Mouse (Mus musculus) olfactory bulb, adult 2 months (tissue): ENCODE data around the gene Pik3r3. TPM values are rescaled to one million over a fixed set of nuclear protein-coding genes. Genes with fewer than 3 reads are reported as not detected.

Experiments used
- H3K27ac ChIP-seq: fragments of 200-500 bp; 2 replicates; pipeline ENCODE4 v1.5.1; 2012; ENCODE audit warnings: low read depth, low read length; ENCODE audit not compliant: insufficient read depth
- H3K4me1 ChIP-seq: fragments of 200-500 bp; 2 replicates; pipeline ENCODE4 v1.6.1; 2012; ENCODE audit warnings: low read length; ENCODE audit not compliant: control insufficient read depth, insufficient read depth
- H3K4me3 ChIP-seq: fragments of 200-500 bp; 2 replicates; pipeline ENCODE4 v1.5.1; 2012; ENCODE audit warnings: mild to moderate bottlenecking, low read depth, low read length, moderate library complexity; ENCODE audit not compliant: insufficient read depth
- CTCF ChIP-seq: fragments of 200-500 bp; IDR thresholded peaks from 2 replicates; pipeline ENCODE4 v1.5.1; 2012; ENCODE audit warnings: low read depth, mild to moderate bottlenecking, low read length, moderate library complexity; ENCODE audit not compliant: insufficient read depth
- POLR2A ChIP-seq: fragments of 200-500 bp; IDR thresholded peaks from 2 replicates; pipeline ENCODE4 v1.6.1; 2012; ENCODE audit warnings: mild to moderate bottlenecking, low read depth, low read length, moderate library complexity; ENCODE audit not compliant: insufficient read depth
- WGBS: fragments of 180-500 bp; shearing (Covaris S2); methylation state at CpG from one replicate; pipeline ENCODE4 v1.1.7; 2018; 5-methylcytosine and 5-hydroxymethylcytosine counted together
- polyA plus RNA-seq: library from polyadenylated mRNA; stranded (reverse); fragments of >200 nt; gene quantifications from 2 replicates; pipeline ENCODE4 v1.2.4, GENCODE M21; 2012; ENCODE audit warnings: low replicate concordance; ENCODE audit not compliant: missing spikeins, insufficient read depth, insufficient read length

Gene Pik3r3
- polyA plus RNA-seq, 1 experiment, result not detected

GRCm38 (mm10) chr4:116182745-116183144 is 38.7 kb upstream of the Pik3r3 start:
- Histone ChIP-seq H3K4me1 (peaks cover 8% of the 10 kb centered on the region), H3K4me3 (peak overlapping the region; percentile 13; the same call in 1 of the 2 replicates), H3K27ac (no peak overlapping the region)
- 5% methylated on average over 12 of the region's 12 CpGs for WGBS
- TF ChIP-seq CTCF, result no peak
- TF ChIP-seq POLR2A, result no peak

GRCm38 (mm10) chr4:116185083-116185482 is 36.3 kb upstream of the Pik3r3 start:
- H3K4me3 ChIP-seq, result no peak overlapping the region
- no peak for TF ChIP-seq CTCF
- TF ChIP-seq POLR2A, result no peak
- 93% methylated on average over 4 of the region's 4 CpGs for WGBS
- H3K27ac ChIP-seq, result no peak overlapping the region
- H3K4me1 ChIP-seq, result peaks cover 8% of the 10 kb centered on the region

GRCm38 (mm10) chr4:116192286-116192835 is 29.1 kb upstream of the Pik3r3 start:
- WGBS, result 46% methylated on average over 4 of the region's 4 CpGs
- H3K27ac ChIP-seq, result no peak overlapping the region
- no peak for TF ChIP-seq CTCF
- no peak for TF ChIP-seq POLR2A
- no peak overlapping the region for H3K4me3 ChIP-seq
- no peaks in the 10 kb centered on the region; the same call in 1 of the 2 replicates for H3K4me1 ChIP-seq

- H3K4me1 ChIP-seq, result no peaks in the 10 kb centered on the region; the same call in 1 of the 2 replicates
- 66% methylated on average over 9 of the region's 9 CpGs for WGBS
- no peak overlapping the region for H3K27ac ChIP-seq
- no peak overlapping the region for H3K4me3 ChIP-seq
- TF ChIP-seq POLR2A, result no peak
- TF ChIP-seq CTCF, result no peak
Measured at GRCm38 (mm10) chr4:116193583-116194383, 27.6 kb upstream of the Pik3r3 start.

- Histone ChIP-seq H3K4me1 (no peaks in the 10 kb centered on the region), H3K27ac (no peak overlapping the region), H3K4me3 (no peak overlapping the region)
- WGBS, result 89% methylated on average over 2 of the region's 2 CpGs
- TF ChIP-seq POLR2A (no peak), CTCF (no peak)
Measured at GRCm38 (mm10) chr4:116198422-116198821, 23.0 kb upstream of the Pik3r3 start.

GRCm38 (mm10) chr4:116204422-116204821 is 17.0 kb upstream of the Pik3r3 start:
- WGBS, result 85% methylated on average over 3 of the region's 3 CpGs
- H3K4me3 ChIP-seq, result no peak overlapping the region
- H3K27ac ChIP-seq, result no peak overlapping the region
- TF ChIP-seq POLR2A, result no peak
- no peak for TF ChIP-seq CTCF
- no peaks in the 10 kb centered on the region for H3K4me1 ChIP-seq

GRCm38 (mm10) chr4:116206531-116206930 is 14.9 kb upstream of the Pik3r3 start:
- 84% methylated on average over 4 of the region's 4 CpGs for WGBS
- H3K4me3 ChIP-seq, result no peak overlapping the region
- TF ChIP-seq CTCF (no peak), POLR2A (no peak)
- H3K4me1 ChIP-seq, result no peaks in the 10 kb centered on the region
- no peak overlapping the region for H3K27ac ChIP-seq

GRCm38 (mm10) chr4:116208891-116209290 is 12.5 kb upstream of the Pik3r3 start:
- Histone ChIP-seq H3K4me3 (no peak overlapping the region), H3K27ac (no peak overlapping the region), H3K4me1 (no peaks in the 10 kb centered on the region)
- TF ChIP-seq POLR2A (no peak), CTCF (no peak)
- 83% methylated on average over 1 of the region's 1 CpGs for WGBS

- no peak overlapping the region for H3K27ac ChIP-seq
- TF ChIP-seq POLR2A (no peak), CTCF (no peak)
- WGBS, result 94% methylated on average over 2 of the region's 2 CpGs
- H3K4me3 ChIP-seq, result no peak overlapping the region
- H3K4me1 ChIP-seq, result no peaks in the 10 kb centered on the region
Measured at GRCm38 (mm10) chr4:116215895-116216605, 5.4 kb upstream of the Pik3r3 start.
